Mouse (Mus musculus): ENCODE results near the gene Ackr1. TPM values are rescaled to one million over a fixed set of nuclear protein-coding genes. Genes with fewer than 3 reads are reported as not detected.
"Not testable (repeated sequence)": the region's sequence is repeated elsewhere in the genome, so short reads cannot be mapped to it uniquely, and the experiment has no call there.

The Ackr1 gene
- polyA plus RNA-seq, 1 experiment from 2014 or later: 0.81 TPM

- Histone ChIP-seq H3K4me1 (no peaks in the 10 kb centered on the region), H3K27ac (no peak overlapping the region), H3K27me3 (no peaks in the 10 kb centered on the region), H3K9me3 (no peaks in the 10 kb centered on the region), H3K4me3 (no peak overlapping the region), H3K4me2 (no peak overlapping the region), H3K36me3 (no peaks in the 10 kb centered on the region), H3K9ac (no peak overlapping the region)
- 30% methylated on average over 5 of the region's 5 CpGs for WGBS
- no peak for ATAC-seq (ENCODE audit: insufficient number of reproducible peaks, low FRiP score, low TSS enrichment, low read depth)
Observed at GRCm38 (mm10) chr1:173323839-173324585, 9.5 kb downstream of the Ackr1 start.

- WGBS: 69% methylated on average over 6 of the region's 6 CpGs
- no peaks in the 10 kb centered on the region for H3K36me3 ChIP-seq
- no peak overlapping the region for H3K4me3 ChIP-seq
- no peak overlapping the region for H3K4me2 ChIP-seq
- no peak overlapping the region for H3K9ac ChIP-seq
- H3K27ac ChIP-seq: no peak overlapping the region
- no peaks in the 10 kb centered on the region for H3K4me1 ChIP-seq
- no peaks in the 10 kb centered on the region for H3K9me3 ChIP-seq
- no peak for ATAC-seq (ENCODE audit: insufficient number of reproducible peaks, low FRiP score, low TSS enrichment, low read depth)
- no peaks in the 10 kb centered on the region for H3K27me3 ChIP-seq
Observed at GRCm38 (mm10) chr1:173322249-173322627, 11.3 kb downstream of the Ackr1 start.

DNA sequence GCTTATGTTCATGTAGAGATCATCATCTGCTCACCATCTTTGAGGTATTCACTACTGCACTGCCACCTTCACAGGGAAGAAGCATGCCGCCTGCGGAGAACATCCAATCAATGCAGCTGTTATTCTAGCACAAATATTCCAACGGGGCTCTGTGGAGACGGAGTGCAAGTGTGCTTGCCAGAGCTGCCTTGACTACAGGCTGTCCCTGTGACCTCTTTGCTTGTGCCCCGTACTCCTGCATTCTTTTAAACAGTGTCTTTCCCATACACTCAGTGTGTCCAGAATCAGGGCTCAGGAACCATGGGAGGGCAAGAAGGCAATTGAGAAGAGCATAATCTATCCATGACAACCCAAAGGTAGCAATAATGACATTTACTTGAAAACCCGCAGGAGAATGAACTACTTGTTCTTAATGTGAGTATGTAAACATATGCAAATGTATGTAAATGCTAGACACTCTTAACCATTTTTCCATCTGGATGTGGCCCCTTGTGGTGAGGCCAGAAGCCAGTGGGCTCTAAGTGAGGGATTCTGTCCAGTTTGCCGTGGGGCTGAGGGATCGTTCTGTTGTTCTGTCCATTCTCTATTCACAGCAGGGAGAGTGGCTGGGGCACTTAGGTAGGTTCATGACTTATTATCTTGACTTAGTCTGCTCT, 11.8 kb downstream of the Ackr1 start:
- H3K27me3 ChIP-seq: no peaks in the 10 kb centered on the region
- H3K36me3 ChIP-seq: no peaks in the 10 kb centered on the region
- no peaks in the 10 kb centered on the region for H3K9me3 ChIP-seq
- no peak overlapping the region for H3K4me3 ChIP-seq
- no peak for ATAC-seq (ENCODE audit: insufficient number of reproducible peaks, low FRiP score, low TSS enrichment, low read depth)
- H3K9ac ChIP-seq: no peak overlapping the region
- H3K4me1 ChIP-seq: no peaks in the 10 kb centered on the region
- H3K4me2 ChIP-seq: no peak overlapping the region
- H3K27ac ChIP-seq: no peak overlapping the region
- 73% methylated on average over 8 of the region's 8 CpGs for WGBS

DNA sequence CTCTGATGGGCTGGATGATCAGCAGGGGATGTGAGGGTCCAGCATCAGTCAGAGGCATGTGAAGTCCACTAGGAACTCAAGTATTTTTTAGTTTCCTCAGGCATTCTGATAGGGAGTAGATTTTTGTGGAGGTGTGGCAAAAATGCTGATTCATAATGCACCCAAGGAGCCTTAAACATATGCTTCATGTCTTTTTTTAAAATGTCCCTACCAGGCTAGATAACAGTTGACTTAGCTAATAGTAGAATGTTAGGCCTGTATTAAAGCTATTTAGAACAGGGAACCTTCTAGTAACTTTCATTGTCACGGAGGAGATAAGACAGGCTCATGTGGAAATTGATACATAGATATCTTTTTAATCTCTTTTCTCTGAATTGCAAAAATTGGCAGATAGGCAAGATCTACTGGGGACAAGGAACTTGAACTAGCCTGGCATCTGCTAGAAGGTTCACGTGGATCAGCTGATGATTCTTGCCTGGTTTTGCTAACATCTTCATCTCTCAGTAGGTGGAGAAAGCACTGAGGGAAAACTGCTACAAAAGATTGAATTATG, 15.5 kb downstream of the Ackr1 start:
- Histone ChIP-seq H3K4me1 (no peaks in the 10 kb centered on the region), H3K4me2 (no peak overlapping the region), H3K9me3 (no peaks in the 10 kb centered on the region), H3K9ac (no peak overlapping the region), H3K4me3 (no peak overlapping the region), H3K36me3 (no peaks in the 10 kb centered on the region), H3K27ac (no peak overlapping the region), H3K27me3 (no peaks in the 10 kb centered on the region)
- ATAC-seq (ENCODE audit: insufficient number of reproducible peaks, low FRiP score, low TSS enrichment, low read depth): no peak
- 83% methylated on average over 2 of the region's 2 CpGs for WGBS

DNA sequence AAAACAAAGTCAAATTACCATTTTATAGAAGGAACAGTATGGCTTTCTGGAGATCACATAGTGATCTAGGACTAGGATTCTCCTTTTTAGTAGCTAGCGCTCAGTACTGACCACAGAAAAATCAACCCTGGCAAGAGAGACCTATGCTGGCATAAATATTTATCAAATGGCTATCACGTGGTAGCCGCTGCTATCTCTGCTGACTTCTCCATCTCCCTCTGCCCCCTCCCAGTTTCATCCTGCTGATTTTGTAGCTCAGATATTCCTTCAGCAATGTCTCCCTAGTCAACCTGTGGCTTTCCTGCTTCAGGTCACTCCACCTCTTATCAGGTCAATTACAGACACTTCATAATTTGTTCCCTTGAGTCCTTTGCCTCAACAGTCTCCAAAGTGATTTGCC, 17.8 kb downstream of the Ackr1 start:
- Histone ChIP-seq H3K4me1 (no peaks in the 10 kb centered on the region), H3K9ac (no peak overlapping the region), H3K36me3 (no peaks in the 10 kb centered on the region), H3K27me3 (no peaks in the 10 kb centered on the region), H3K27ac (no peak overlapping the region), H3K9me3 (no peaks in the 10 kb centered on the region), H3K4me3 (no peak overlapping the region), H3K4me2 (no peak overlapping the region)
- ATAC-seq (ENCODE audit: insufficient number of reproducible peaks, low FRiP score, low TSS enrichment, low read depth): no peak
- 94% methylated on average over 3 of the region's 3 CpGs for WGBS

DNA sequence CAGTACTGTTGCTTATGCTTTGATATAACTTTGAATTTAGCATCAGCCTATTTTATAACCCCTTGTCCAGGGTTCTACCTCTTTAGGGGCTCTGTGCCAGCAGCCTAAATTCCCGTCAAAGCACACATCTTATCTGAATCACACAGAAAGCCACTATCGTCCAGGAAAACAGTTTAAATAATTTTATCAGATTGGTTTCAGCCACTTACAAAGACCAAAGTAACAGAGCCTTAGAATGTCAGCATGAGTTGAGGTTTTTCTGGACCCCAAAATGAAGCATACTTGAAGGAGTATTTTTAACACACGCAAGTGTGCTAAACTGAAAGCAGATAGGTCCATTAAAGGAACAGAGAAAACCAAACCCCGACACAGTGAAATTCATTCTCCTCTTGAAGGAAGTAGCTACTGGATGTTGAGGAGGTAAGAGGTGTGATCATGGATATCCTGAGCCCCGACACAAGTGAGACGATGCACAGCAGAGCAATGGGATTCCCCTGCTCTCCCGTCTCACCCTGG, 20.0 kb downstream of the Ackr1 start:
- H3K4me2 ChIP-seq; H3K4me3 ChIP-seq; H3K9ac ChIP-seq; H3K36me3 ChIP-seq; H3K4me1 ChIP-seq; H3K9me3 ChIP-seq; H3K27me3 ChIP-seq; H3K27ac ChIP-seq; ATAC-seq (ENCODE audit: insufficient number of reproducible peaks, low FRiP score, low TSS enrichment, low read depth): not testable (repeated sequence)
- 81% methylated on average over 7 of the region's 7 CpGs for WGBS

DNA sequence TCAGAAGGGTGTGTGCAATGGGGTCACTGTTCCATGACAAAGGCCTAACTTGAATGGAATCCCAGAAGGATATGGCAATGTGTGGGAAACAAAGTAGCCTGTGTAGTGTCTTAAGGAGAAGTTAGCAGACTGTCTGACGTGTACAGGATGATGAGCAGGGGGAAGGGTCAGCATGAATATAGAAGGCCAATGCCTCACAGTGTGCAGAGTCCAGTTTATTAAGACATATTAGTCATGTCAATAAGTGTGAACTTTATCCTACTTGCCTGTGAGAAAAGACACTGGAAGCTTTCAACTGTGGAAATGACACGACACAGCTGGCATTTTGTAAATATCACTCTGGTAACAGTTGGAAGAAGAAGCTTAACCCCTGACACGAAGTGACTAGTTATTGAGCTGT, 30.8 kb downstream of the Ackr1 start:
- H3K36me3 ChIP-seq; H3K4me3 ChIP-seq; H3K9ac ChIP-seq; H3K4me2 ChIP-seq; H3K9me3 ChIP-seq; ATAC-seq (ENCODE audit: insufficient number of reproducible peaks, low FRiP score, low TSS enrichment, low read depth); H3K4me1 ChIP-seq; H3K27ac ChIP-seq; H3K27me3 ChIP-seq: not testable (repeated sequence)
- 68% methylated on average over 3 of the region's 3 CpGs for WGBS

Other genes starting within 250 kb of the Ackr1 start
- gene Olfr1408, start 196.4 kb downstream of the Ackr1 start, polyA plus RNA-seq (2015; fragmentation: Nextera tagmentation; extraction: Ambion mirVana): not detected in 2 replicates
- not detected in 2 replicates for gene Olfr1406, start 143.1 kb downstream of the Ackr1 start, polyA plus RNA-seq (2015; fragmentation: Nextera tagmentation; extraction: Ambion mirVana)
- 0.05 TPM in 1 of 2 replicates, not detected in the other for gene Olfr218, start 135.9 kb downstream of the Ackr1 start, polyA plus RNA-seq (2015; fragmentation: Nextera tagmentation; extraction: Ambion mirVana)
- not detected in 2 replicates for gene Olfr1404, start 121.4 kb downstream of the Ackr1 start, polyA plus RNA-seq (2015; fragmentation: Nextera tagmentation; extraction: Ambion mirVana)
- gene Fcer1a, start 106.5 kb downstream of the Ackr1 start, polyA plus RNA-seq (2015; fragmentation: Nextera tagmentation; extraction: Ambion mirVana): 0.41 TPM in 1 of 2 replicates, not detected in the other
- gene Olfr418, start 67.7 kb downstream of the Ackr1 start, polyA plus RNA-seq (2015; fragmentation: Nextera tagmentation; extraction: Ambion mirVana): not detected in 2 replicates
- gene Mptx2, start 56.0 kb downstream of the Ackr1 start, polyA plus RNA-seq (2015; fragmentation: Nextera tagmentation; extraction: Ambion mirVana): not detected in 2 replicates
- 1.4 and 1.6 TPM in 2 replicates for gene Aim2, start 17.1 kb upstream of the Ackr1 start, polyA plus RNA-seq (2015; fragmentation: Nextera tagmentation; extraction: Ambion mirVana)
- 0.60 and 1.1 TPM in 2 replicates for gene Cadm3, start 33.9 kb upstream of the Ackr1 start, polyA plus RNA-seq (2015; fragmentation: Nextera tagmentation; extraction: Ambion mirVana)
- gene Ifi206, start 157.3 kb upstream of the Ackr1 start, polyA plus RNA-seq (2015; fragmentation: Nextera tagmentation; extraction: Ambion mirVana): 0.08 and 0.14 TPM in 2 replicates
- not detected in 2 replicates for gene Ifi214, start 202.2 kb upstream of the Ackr1 start, polyA plus RNA-seq (2015; fragmentation: Nextera tagmentation; extraction: Ambion mirVana)

Data from limb, embryonic 15.5 days (tissue).